Mouse (Mus musculus) liver, adult 2 months (tissue): ENCODE data around the gene Stxbp6. TPM values are rescaled to one million over a fixed set of nuclear protein-coding genes. Genes with fewer than 3 reads are reported as not detected.

Source experiments
- DNase-seq: peaks from one replicate; pipeline ENCODE4 v3.0.0-alpha.2; 2011; ENCODE audit warnings: low read depth, low spot score; ENCODE audit errors: extremely low read depth
- H3K27ac ChIP-seq: fragments of 200-500 bp; replicated peaks from 2 replicates; pipeline ENCODE4 v1.5.1; 2012; ENCODE audit warnings: low read depth, mild to moderate bottlenecking, control low read depth, inconsistent platforms, low read length; ENCODE audit not compliant: insufficient read depth
- H3K27me3 ChIP-seq: fragments of 200-500 bp; 2 replicates; pipeline ENCODE4 v1.6.1; 2012; ENCODE audit warnings: mild to moderate bottlenecking, moderate library complexity, low read length, inconsistent platforms; ENCODE audit not compliant: control insufficient read depth, insufficient read depth
- H3K36me3 ChIP-seq: fragments of 200-500 bp; 2 replicates; pipeline ENCODE4 v1.6.1; 2012; ENCODE audit warnings: low read length, inconsistent platforms; ENCODE audit not compliant: control insufficient read depth, insufficient read depth
- H3K4me1 ChIP-seq: fragments of 200-500 bp; 2 replicates; pipeline ENCODE4 v1.6.1; 2011; ENCODE audit warnings: low read length; ENCODE audit not compliant: control insufficient read depth, insufficient read depth
- H3K4me3 ChIP-seq: fragments of 200-500 bp; 2 replicates; pipeline ENCODE4 v1.5.1; 2011; ENCODE audit warnings: low read depth, mild to moderate bottlenecking, control low read depth, low read length, moderate library complexity; ENCODE audit not compliant: insufficient read depth
- H3K79me2 ChIP-seq: fragments of 200-500 bp; 2 replicates; pipeline ENCODE4 v1.6.1; 2012; ENCODE audit warnings: inconsistent platforms, mild to moderate bottlenecking, low read length, moderate library complexity; ENCODE audit not compliant: control insufficient read depth, insufficient read depth
- H3K9ac ChIP-seq: fragments of 200-500 bp; 2 replicates; pipeline ENCODE4 v1.6.1; 2012; ENCODE audit warnings: low read depth, mild to moderate bottlenecking, control low read depth, inconsistent platforms, low read length
- CTCF ChIP-seq: fragments of 200-500 bp; IDR thresholded peaks from 2 replicates; pipeline ENCODE4 v1.5.1; 2011; ENCODE audit warnings: low read depth, low read length, control low read depth
- POLR2A ChIP-seq: fragments of 200-500 bp; IDR thresholded peaks from 2 replicates; pipeline ENCODE4 v1.6.1; 2011; ENCODE audit warnings: low read length, control low read depth; ENCODE audit not compliant: insufficient read depth; ENCODE audit errors: extremely low read depth
- WGBS: fragments of 180-500 bp; shearing (Covaris S2); methylation state at CpG from one replicate; pipeline ENCODE4 v1.1.7; 2018; 5-methylcytosine and 5-hydroxymethylcytosine counted together
- polyA plus RNA-seq: library from polyadenylated mRNA; depleted of rRNA; stranded (reverse); fragments of >200 nt; gene quantifications from 2 replicates; pipeline ENCODE4 v1.2.3, GENCODE M21; 2012
- total RNA-seq: library from RNA; depleted of rRNA; stranded (reverse); fragments of >200 nt; gene quantifications from 2 replicates; pipeline ENCODE4 v1.2.3, GENCODE M21; 2014

Stxbp6 gene
- total and polyA plus RNA-seq, 2 experiments: 4.6 to 8.5 TPM

GRCm38 (mm10) chr12:45067047-45067685 is 7.3 kb downstream of the Stxbp6 start:
- Histone ChIP-seq H3K4me3 (no peak overlapping the region), H3K36me3 (no peaks in the 10 kb centered on the region), H3K79me2 (peaks cover 8% of the 10 kb centered on the region; the same call in 1 of the 2 replicates), H3K9ac (no peak overlapping the region), H3K4me1 (peaks cover 4% of the 10 kb centered on the region; the same call in 1 of the 2 replicates), H3K27ac (no peak overlapping the region), H3K27me3 (no peaks in the 10 kb centered on the region)
- WGBS: 23% methylated on average over 11 of the region's 11 CpGs
- DNase-seq: no peak
- no peak for TF ChIP-seq POLR2A
- TF ChIP-seq CTCF: no peak

GRCm38 (mm10) chr12:45063606-45064005 is 10.9 kb downstream of the Stxbp6 start:
- peaks cover 3% of the 10 kb centered on the region; the same call in 1 of the 2 replicates for H3K79me2 ChIP-seq
- H3K4me3 ChIP-seq: no peak overlapping the region
- TF ChIP-seq POLR2A (no peak), CTCF (no peak)
- DNase-seq: peak; percentile 70
- WGBS: 47% methylated on average over 5 of the region's 5 CpGs
- no peaks in the 10 kb centered on the region for H3K36me3 ChIP-seq
- H3K27ac ChIP-seq: no peak overlapping the region
- H3K4me1 ChIP-seq: no peaks in the 10 kb centered on the region; the same call in 1 of the 2 replicates
- no peaks in the 10 kb centered on the region for H3K27me3 ChIP-seq
- H3K9ac ChIP-seq: no peak overlapping the region

- WGBS: 12% methylated on average over 5 of the region's 5 CpGs
- Histone ChIP-seq H3K4me1 (no peaks in the 10 kb centered on the region; the same call in 1 of the 2 replicates), H3K4me3 (no peak overlapping the region), H3K27ac (no peak overlapping the region), H3K27me3 (no peaks in the 10 kb centered on the region), H3K9ac (no peak overlapping the region), H3K79me2 (peaks cover 3% of the 10 kb centered on the region; the same call in 1 of the 2 replicates), H3K36me3 (no peaks in the 10 kb centered on the region)
- TF ChIP-seq POLR2A: no peak
- TF ChIP-seq CTCF: no peak
- DNase-seq: peak; percentile 59
These were observed 13.2 kb downstream of the Stxbp6 start for GRCm38 (mm10) chr12:45061336-45061735.

GRCm38 (mm10) chr12:45060804-45061203 is 13.7 kb downstream of the Stxbp6 start:
- WGBS: 82% methylated on average over 6 of the region's 6 CpGs
- Histone ChIP-seq H3K4me1 (no peaks in the 10 kb centered on the region; the same call in 1 of the 2 replicates), H3K79me2 (peaks cover 3% of the 10 kb centered on the region; the same call in 1 of the 2 replicates), H3K4me3 (no peak overlapping the region), H3K27ac (no peak overlapping the region), H3K36me3 (no peaks in the 10 kb centered on the region), H3K9ac (no peak overlapping the region), H3K27me3 (no peaks in the 10 kb centered on the region)
- DNase-seq: no peak
- TF ChIP-seq POLR2A (no peak), CTCF (no peak)

- H3K79me2 ChIP-seq: peaks cover 4% of the 10 kb centered on the region; the same call in 1 of the 2 replicates
- no peaks in the 10 kb centered on the region for H3K36me3 ChIP-seq
- H3K9ac ChIP-seq: no peak overlapping the region
- H3K27ac ChIP-seq: no peak overlapping the region
- no peak for DNase-seq
- 87% methylated on average over 3 of the region's 3 CpGs for WGBS
- TF ChIP-seq POLR2A (no peak), CTCF (no peak)
- H3K4me3 ChIP-seq: no peak overlapping the region
- no peaks in the 10 kb centered on the region for H3K27me3 ChIP-seq
- H3K4me1 ChIP-seq: no peaks in the 10 kb centered on the region
These were observed 16.5 kb downstream of the Stxbp6 start for GRCm38 (mm10) chr12:45058007-45058406.

GRCm38 (mm10) chr12:45056372-45056771 is 18.1 kb downstream of the Stxbp6 start:
- 90% methylated on average over 3 of the region's 3 CpGs for WGBS

More at GRCm38 (mm10) chr12:45056372-45056771, 18.1 kb downstream of the Stxbp6 start:
- TF ChIP-seq CTCF: no peak
- no peak for TF ChIP-seq POLR2A
- H3K9ac ChIP-seq: no peak overlapping the region
- DNase-seq: no peak
- H3K27ac ChIP-seq: no peak overlapping the region
- no peak overlapping the region for H3K4me3 ChIP-seq
- no peaks in the 10 kb centered on the region for H3K36me3 ChIP-seq
- no peaks in the 10 kb centered on the region for H3K27me3 ChIP-seq
- peaks cover 8% of the 10 kb centered on the region; the same call in 1 of the 2 replicates for H3K79me2 ChIP-seq
- H3K4me1 ChIP-seq: no peaks in the 10 kb centered on the region
